Mouse (Mus musculus) kidney, embryonic 15.5 days (tissue): Measurements from ENCODE around the gene Thbs2. TPM values are rescaled to one million over a fixed set of nuclear protein-coding genes. Genes with fewer than 3 reads are reported as not detected.
A peak's percentile ranks its signal among the peaks of the same experiment; 100 is the strongest.

Experiments
- ATAC-seq: fragments of 200-750 bp; cut with Nextera tagmentation; replicated peaks from 2 replicates; pipeline ENCODE4 v1.8.0; 2017; ENCODE audit warnings: moderate TSS enrichment; ENCODE audit not compliant: low FRiP score
- H3K27ac ChIP-seq: fragments of 300-500 bp; sonication (generic); 2 replicates; pipeline ENCODE4 v1.5.1; 2015; ENCODE audit warnings: mild to moderate bottlenecking, inconsistent platforms
- H3K27me3 ChIP-seq: fragments of 300-500 bp; sonication (generic); 2 replicates; pipeline ENCODE4 v1.6.1; 2015; ENCODE audit warnings: inconsistent platforms
- H3K36me3 ChIP-seq: fragments of 300-500 bp; sonication (generic); 2 replicates; pipeline ENCODE4 v1.6.1; 2015; ENCODE audit warnings: inconsistent platforms
- H3K4me1 ChIP-seq: fragments of 300-500 bp; sonication (generic); 2 replicates; pipeline ENCODE4 v1.6.1; 2015; ENCODE audit warnings: inconsistent platforms
- H3K4me2 ChIP-seq: fragments of 300-500 bp; sonication (generic); 2 replicates; pipeline ENCODE4 v1.6.1; 2015; ENCODE audit warnings: moderate library complexity, mild to moderate bottlenecking, inconsistent platforms
- H3K4me3 ChIP-seq: fragments of 300-500 bp; sonication (generic); replicated peaks from 2 replicates; pipeline ENCODE4 v1.5.1; 2015; ENCODE audit warnings: mild to moderate bottlenecking, inconsistent platforms
- H3K9ac ChIP-seq: fragments of 300-500 bp; sonication (generic); 2 replicates; pipeline ENCODE4 v1.6.1; 2015; ENCODE audit warnings: mild to moderate bottlenecking, inconsistent platforms
- H3K9me3 ChIP-seq: fragments of 300-500 bp; sonication (generic); replicated peaks from 2 replicates; pipeline ENCODE4 v1.6.1; 2016; ENCODE audit warnings: inconsistent platforms
- WGBS: fragments of 180-500 bp; shearing (Covaris S2); methylation state at CpG from one replicate; pipeline ENCODE4 v1.1.7; 2015; ENCODE audit warnings: mixed read lengths; 5-methylcytosine and 5-hydroxymethylcytosine counted together
- polyA plus RNA-seq: library from polyadenylated mRNA; unstranded; fragments of >200 nt; fragmentation: Nextera tagmentation; extraction: Ambion mirVana; gene quantifications from 2 replicates; pipeline ENCODE4 v1.2.1, GENCODE M21; 2015

The Thbs2 gene
- polyA plus RNA-seq, 1 experiment from 2014 or later: 25.5 TPM

DNA sequence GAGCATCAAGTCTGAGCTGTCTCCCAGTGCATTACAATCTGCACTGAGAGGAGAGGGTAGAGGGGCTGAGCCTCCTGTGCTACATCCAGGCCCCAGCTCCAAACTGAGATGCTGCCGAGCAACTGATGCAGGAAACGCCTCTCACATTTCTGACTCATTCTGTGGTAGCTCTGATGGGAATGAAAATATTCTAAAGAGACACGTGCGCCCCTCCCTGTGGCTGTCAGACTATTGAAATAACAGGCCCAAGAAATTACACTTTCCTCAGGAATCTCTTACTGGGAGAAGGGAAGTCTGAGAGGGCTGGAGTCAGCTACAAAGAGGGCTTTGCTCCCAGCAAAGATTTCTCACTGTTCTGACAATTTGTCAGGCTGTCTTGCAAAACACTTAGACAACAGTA lies 34.3 kb downstream of the Thbs2 start:
- H3K27ac ChIP-seq: no peak overlapping the region
- H3K36me3 ChIP-seq: no peaks in the 10 kb centered on the region
- H3K4me2 ChIP-seq: no peak overlapping the region
- H3K9ac ChIP-seq: no peak overlapping the region
- 60% methylated on average over 4 of the region's 4 CpGs for WGBS
- no peak overlapping the region for H3K4me3 ChIP-seq
- no peaks in the 10 kb centered on the region for H3K4me1 ChIP-seq
- H3K9me3 ChIP-seq: no peaks in the 10 kb centered on the region
- no peaks in the 10 kb centered on the region for H3K27me3 ChIP-seq
- no peak for ATAC-seq

DNA sequence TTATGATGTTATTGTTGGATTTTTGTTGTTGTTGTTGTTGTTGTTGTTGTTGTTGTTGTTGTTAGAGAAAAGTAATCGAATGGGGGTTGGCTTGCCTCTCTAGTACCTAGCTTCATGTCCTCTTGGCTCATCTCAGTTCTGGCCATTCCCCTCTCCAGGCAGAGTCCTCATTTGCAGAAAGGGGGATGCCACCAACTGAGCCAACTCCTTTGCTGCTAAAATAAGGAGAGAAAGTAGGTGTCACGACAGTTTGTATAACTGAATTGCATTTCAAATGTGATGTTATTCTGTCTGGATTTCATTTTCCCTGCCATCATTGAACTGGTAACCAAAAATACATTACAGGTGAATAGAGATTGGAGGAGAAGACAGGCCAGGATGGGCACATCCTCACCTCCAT lies 35.9 kb downstream of the Thbs2 start:
- Histone ChIP-seq H3K4me3 (no peak overlapping the region), H3K4me1 (no peaks in the 10 kb centered on the region), H3K36me3 (no peaks in the 10 kb centered on the region), H3K27me3 (no peaks in the 10 kb centered on the region), H3K27ac (no peak overlapping the region), H3K4me2 (no peak overlapping the region), H3K9ac (no peak overlapping the region), H3K9me3 (no peaks in the 10 kb centered on the region)
- WGBS: 89% methylated on average over 2 of the region's 2 CpGs
- ATAC-seq: no peak

DNA sequence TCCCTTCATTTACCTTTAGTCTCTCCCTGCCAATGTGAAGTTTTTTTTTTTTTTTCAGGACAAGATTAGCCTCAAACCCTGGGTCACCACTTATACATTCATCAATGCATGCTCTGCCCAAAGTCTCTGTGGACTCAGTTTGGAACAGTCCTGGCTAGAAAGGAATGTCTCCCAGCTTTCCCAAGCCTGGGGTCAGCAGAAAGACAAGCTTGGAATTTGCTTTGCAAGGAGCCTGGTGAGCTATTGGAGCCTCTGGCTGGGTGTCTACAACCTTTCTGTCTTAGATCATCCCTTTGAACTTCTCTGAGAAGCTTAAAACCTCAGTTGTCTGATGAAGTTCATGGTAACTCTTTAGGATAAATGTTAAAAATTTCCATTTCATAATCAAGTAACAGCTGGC lies 36.9 kb downstream of the Thbs2 start:
- H3K27ac ChIP-seq: no peak overlapping the region
- no peaks in the 10 kb centered on the region for H3K27me3 ChIP-seq
- no peaks in the 10 kb centered on the region for H3K4me1 ChIP-seq
- no peak for ATAC-seq
- no peak overlapping the region for H3K4me3 ChIP-seq
- H3K9me3 ChIP-seq: no peaks in the 10 kb centered on the region
- H3K4me2 ChIP-seq: no peak overlapping the region
- no peak overlapping the region for H3K9ac ChIP-seq
- no peaks in the 10 kb centered on the region for H3K36me3 ChIP-seq

DNA sequence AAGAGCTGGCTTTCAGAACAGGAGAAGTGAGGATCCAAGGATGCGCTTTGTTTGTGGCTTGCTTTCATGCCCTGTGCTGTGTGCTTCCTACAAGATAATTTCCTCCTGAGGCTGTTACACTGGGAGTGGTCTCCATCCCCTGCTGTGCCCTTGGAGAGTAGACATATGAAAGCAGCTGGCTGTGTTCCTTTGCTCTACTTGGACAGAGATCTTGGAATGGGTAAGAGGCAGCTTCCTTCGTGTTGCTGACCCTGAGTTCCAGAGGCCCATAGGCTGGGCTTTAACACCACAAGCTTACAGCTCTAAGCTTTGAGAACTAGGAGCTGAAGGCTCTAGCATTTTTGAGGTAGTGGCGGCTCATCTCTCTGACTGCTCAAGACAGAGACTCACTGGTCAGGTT lies 39.1 kb downstream of the Thbs2 start:
- Histone ChIP-seq H3K9ac (no peak overlapping the region), H3K27me3 (no peaks in the 10 kb centered on the region), H3K4me1 (no peaks in the 10 kb centered on the region), H3K27ac (0 out of 2 replicates have a peak overlapping the region, but pooled peaks have one; percentile 7), H3K9me3 (no peaks in the 10 kb centered on the region), H3K4me3 (no peak overlapping the region), H3K4me2 (no peak overlapping the region), H3K36me3 (no peaks in the 10 kb centered on the region)
- WGBS: 75% methylated on average over 3 of the region's 3 CpGs
- no peak for ATAC-seq

DNA sequence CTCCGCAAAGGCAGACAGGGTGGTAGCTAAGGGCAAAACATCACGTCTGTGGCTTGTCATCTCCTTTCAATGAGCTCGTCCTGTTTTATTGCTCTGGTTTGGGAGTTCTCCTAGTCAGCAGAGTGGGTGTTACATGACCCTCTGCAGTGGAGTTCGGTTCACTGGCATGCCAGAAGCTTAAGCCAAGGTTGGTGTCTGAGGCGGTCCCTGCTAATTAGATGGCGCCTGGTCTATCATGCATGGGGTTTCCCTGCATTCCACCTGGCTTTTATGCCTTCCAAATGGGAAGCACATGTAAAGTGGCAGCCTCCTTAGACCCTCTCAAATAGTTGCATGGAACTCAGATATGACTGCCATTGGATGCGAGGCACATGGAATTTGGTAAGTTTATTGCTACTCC lies 42.0 kb downstream of the Thbs2 start:
- Histone ChIP-seq H3K4me3 (no peak overlapping the region), H3K27ac (no peak overlapping the region), H3K27me3 (no peaks in the 10 kb centered on the region), H3K9ac (no peak overlapping the region), H3K36me3 (no peaks in the 10 kb centered on the region), H3K4me2 (no peak overlapping the region), H3K4me1 (no peaks in the 10 kb centered on the region), H3K9me3 (no peaks in the 10 kb centered on the region)
- 59% methylated on average over 7 of the region's 7 CpGs for WGBS
- no peak for ATAC-seq

DNA sequence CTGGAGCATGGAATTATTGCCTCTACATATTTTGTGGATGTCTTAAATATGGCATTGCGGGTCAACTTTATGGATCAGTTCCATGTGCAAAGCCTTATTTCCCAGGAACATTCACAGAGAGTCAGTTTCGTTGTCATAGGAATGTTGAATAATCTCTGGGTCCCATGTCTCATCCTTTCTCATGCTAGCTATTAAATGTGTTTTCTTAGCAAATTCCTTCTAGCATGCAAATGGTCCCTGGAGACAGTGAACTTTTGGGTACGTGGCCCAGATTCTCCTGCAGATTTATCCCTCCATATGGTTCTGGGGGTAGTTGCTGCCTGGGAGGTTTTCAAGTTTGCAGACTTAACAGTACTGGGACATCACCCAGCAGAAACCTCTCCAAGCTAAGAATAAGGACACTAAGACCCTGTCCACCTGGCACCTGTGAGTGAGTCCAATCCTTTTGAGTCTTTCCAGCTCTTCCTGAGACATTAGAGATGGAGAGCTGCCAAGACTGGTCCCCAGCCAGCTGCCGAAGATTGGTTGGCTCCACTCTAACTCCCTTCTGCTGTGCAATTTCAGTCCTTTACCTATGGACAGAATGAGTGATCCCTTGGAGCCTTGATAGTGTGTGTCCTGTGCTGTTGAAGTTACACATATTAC lies 45.9 kb downstream of the Thbs2 start:
- Histone ChIP-seq H3K27ac (peak overlapping the region; percentile 9; the same call in 1 of the 2 replicates), H3K4me1 (no peaks in the 10 kb centered on the region), H3K4me2 (no peak overlapping the region), H3K36me3 (no peaks in the 10 kb centered on the region), H3K9ac (no peak overlapping the region), H3K9me3 (no peaks in the 10 kb centered on the region), H3K4me3 (no peak overlapping the region), H3K27me3 (no peaks in the 10 kb centered on the region)
- ATAC-seq: no peak
- 59% methylated on average over 4 of the region's 4 CpGs for WGBS

DNA sequence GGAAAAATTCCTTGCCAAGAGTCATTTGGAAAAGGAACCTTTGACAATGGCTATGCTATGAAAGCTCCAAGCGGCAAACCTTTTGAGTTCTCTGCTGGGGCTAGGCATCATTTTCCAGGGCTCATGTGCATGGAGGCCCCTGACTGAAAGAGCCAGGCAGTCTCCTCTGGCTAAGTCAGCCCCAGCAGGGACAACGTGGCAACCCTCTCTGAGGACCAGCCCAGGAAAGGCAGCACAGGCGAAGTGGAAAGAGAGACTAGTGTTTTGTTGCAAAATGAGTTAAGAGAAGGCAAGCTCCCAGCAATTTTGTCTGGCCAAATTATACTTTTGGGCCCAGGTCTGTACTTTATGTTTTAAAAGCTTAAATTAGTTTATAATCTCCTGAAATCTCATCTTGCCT lies 50.0 kb downstream of the Thbs2 start:
- H3K27me3 ChIP-seq: no peaks in the 10 kb centered on the region
- no peaks in the 10 kb centered on the region for H3K36me3 ChIP-seq
- ATAC-seq: no peak
- no peak overlapping the region for H3K9ac ChIP-seq
- H3K4me2 ChIP-seq: no peak overlapping the region
- 77% methylated on average over 3 of the region's 3 CpGs for WGBS
- H3K9me3 ChIP-seq: no peaks in the 10 kb centered on the region
- H3K27ac ChIP-seq: no peak overlapping the region
- no peak overlapping the region for H3K4me3 ChIP-seq
- no peaks in the 10 kb centered on the region for H3K4me1 ChIP-seq

DNA sequence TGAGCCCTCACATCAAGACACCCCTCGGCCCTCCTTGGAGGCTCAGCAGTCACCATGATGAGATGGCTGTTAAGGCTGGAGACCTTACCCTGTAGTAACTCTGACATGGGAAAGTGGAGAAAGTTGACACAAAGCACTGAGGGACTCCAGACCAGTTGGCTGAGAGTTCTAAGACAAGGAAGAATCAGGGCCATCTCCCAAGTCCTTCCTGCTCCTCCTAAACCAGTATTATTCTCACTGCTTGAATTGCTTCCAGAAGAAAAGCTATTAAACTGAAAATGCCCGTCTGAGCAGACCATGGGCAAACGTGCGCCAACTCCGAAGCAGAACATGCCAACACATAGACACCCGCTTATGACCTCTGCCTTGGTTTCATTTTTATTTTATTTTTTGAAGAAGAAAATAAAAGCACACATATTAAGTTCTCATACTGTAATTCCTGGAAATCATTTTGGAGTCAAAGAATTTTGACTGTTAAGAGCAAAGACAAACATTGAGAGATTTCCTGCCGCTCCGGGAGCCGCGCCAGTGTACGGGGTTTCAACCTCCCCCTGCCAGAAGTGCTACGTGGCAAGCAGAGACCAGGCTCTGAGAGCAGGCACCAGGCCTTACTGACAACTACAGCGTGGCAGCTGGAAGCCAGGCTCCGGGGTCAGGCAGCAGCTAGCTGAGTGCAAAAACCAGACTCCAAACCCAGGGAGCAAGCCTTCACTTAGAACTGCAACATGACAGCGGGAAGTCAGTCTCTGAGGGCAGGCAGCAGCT lies 53.5 kb downstream of the Thbs2 start:
- Histone ChIP-seq H3K27ac (peak overlapping the region; percentile 54), H3K4me3 (no peak overlapping the region), H3K4me2 (no peak overlapping the region), H3K36me3 (no peaks in the 10 kb centered on the region), H3K9ac (no peak overlapping the region), H3K9me3 (no peaks in the 10 kb centered on the region), H3K27me3 (no peaks in the 10 kb centered on the region), H3K4me1 (no peaks in the 10 kb centered on the region)
- no peak for ATAC-seq
- WGBS: 80% methylated on average over 15 of the region's 15 CpGs

DNA sequence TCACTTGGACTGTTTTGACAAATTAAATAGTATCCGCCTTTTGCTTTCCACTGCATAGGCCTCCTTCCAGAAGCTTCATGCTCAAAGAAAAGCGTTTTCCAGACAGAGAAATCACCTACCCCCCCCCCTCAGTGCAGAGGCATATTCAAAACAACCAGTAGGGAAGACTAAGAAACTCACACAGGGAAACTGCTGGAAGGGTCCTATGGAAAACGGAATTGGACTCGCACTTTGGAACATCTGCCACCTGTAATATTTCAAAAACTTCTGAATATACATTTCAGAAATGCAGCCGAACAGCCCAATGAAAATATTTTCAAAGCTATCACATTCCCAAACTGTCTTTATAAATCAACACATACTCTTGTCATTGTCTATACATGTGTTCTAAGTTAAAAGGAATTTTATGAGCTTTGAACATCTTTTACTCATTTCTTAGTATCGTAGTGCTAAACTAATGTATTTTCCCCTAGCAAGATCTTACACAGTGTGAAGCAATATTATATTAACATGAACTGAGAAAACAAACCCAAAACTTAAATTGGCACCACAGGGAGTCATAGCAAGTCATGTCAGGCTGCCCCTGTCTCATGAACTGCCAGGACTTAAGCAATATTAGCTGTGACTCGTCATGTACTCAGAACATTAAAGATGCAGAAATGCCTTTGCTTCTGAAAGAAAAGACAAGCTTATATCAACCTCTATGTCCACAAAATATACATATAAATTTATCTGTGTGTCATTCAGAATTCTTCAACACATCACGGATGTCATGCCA lies 58.3 kb downstream of the Thbs2 start:
- H3K27ac ChIP-seq: no peak overlapping the region
- no peaks in the 10 kb centered on the region for H3K27me3 ChIP-seq
- no peak overlapping the region for H3K4me2 ChIP-seq
- H3K4me3 ChIP-seq: no peak overlapping the region
- H3K9ac ChIP-seq: no peak overlapping the region
- no peak for ATAC-seq
- H3K36me3 ChIP-seq: no peaks in the 10 kb centered on the region
- WGBS: 74% methylated on average over 8 of the region's 8 CpGs
- H3K9me3 ChIP-seq: no peaks in the 10 kb centered on the region
- no peaks in the 10 kb centered on the region for H3K4me1 ChIP-seq

DNA sequence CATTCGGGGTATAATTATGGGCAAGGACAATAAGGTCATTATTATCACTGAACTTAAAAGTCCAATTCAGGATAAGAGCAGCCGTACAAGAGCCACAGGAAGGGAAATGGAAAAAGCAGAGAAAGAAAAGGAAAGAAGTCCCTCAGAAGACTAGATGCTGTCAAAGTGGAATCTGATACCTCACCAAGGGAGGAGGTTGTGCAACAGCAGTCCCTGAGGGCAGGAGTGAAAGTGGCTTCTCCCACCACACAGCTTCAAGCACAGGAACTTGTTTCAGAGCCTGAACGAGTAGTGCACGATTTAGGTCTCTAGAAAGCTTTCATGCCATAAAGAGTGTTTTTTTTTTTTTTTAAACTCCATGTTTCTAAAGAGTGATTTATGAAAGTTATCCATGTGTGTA lies 65.1 kb downstream of the Thbs2 start:
- H3K9ac ChIP-seq: no peak overlapping the region
- no peaks in the 10 kb centered on the region for H3K36me3 ChIP-seq
- peaks cover 8% of the 10 kb centered on the region; the same call in 1 of the 2 replicates for H3K4me1 ChIP-seq
- H3K9me3 ChIP-seq: no peaks in the 10 kb centered on the region
- no peak overlapping the region for H3K4me2 ChIP-seq
- no peak overlapping the region for H3K27ac ChIP-seq
- H3K4me3 ChIP-seq: no peak overlapping the region
- no peaks in the 10 kb centered on the region for H3K27me3 ChIP-seq
- no peak for ATAC-seq
- 32% methylated on average over 4 of the region's 4 CpGs for WGBS

DNA sequence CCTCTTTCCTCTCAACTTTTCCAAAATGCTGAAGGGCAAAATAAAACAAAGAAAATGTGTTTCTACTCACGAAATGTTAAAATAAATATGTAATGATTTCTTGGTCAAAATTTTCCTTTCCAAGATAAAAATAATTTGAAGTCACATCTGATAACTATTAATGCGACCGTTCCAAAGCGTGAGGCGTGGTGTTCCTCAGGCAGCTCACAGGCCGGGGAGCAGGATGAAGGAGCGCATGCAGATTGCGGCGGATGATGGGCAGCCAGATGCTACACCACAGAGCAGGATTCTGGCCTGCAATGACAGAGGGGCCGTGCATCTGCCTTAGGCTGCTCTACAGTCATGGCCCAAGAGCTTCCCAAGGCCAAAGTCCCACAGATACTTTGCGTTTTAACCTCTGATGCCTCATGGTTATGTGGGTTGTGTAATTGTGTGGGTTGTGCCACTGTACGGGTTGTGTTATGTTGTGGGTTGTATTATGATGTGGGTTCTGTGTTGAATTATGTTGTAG lies 66.2 kb downstream of the Thbs2 start:
- Histone ChIP-seq H3K36me3 (no peaks in the 10 kb centered on the region), H3K4me1 (peaks cover 8% of the 10 kb centered on the region; the same call in 1 of the 2 replicates), H3K4me2 (no peak overlapping the region), H3K4me3 (no peak overlapping the region), H3K9me3 (no peaks in the 10 kb centered on the region), H3K27ac (peak overlapping the region; percentile 60; the same call in 1 of the 2 replicates), H3K27me3 (no peaks in the 10 kb centered on the region), H3K9ac (no peak overlapping the region)
- no peak for ATAC-seq
- WGBS: 87% methylated on average over 12 of the region's 12 CpGs

DNA sequence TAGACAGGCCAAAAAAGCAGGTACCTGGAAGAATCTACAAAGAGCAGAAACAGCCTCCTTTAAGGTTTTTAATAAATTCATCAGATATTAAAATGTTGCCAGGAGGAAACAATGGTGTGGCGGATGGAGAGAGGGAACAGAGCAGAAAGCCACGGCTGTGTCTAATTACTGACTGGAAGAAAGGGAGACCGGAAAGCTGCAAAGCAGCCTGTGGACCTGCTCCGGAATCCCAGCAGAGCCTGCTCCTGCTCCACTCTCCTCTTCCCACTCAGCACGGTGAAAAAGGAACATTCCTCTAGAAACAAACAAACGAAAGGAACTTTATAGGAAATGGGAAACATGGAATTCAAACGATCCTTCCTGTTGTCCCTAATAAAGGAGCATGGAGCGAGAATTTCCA lies 69.6 kb downstream of the Thbs2 start:
- WGBS: 43% methylated on average over 8 of the region's 8 CpGs
- Histone ChIP-seq H3K4me3 (no peak overlapping the region), H3K36me3 (no peaks in the 10 kb centered on the region), H3K4me1 (peaks cover 8% of the 10 kb centered on the region; the same call in 1 of the 2 replicates), H3K4me2 (0 out of 2 replicates have a peak overlapping the region, but pooled peaks have one; percentile 9), H3K9ac (no peak overlapping the region), H3K9me3 (no peaks in the 10 kb centered on the region), H3K27ac (peak overlapping the region; percentile 28; the same call in 1 of the 2 replicates), H3K27me3 (no peaks in the 10 kb centered on the region)
- ATAC-seq: no peak
